Mouse (Mus musculus) embryonic fibroblast, embryonic 13.5 days (primary cell): Measurements from ENCODE around the gene Optc.

ENCODE experiments used
- CTCF ChIP-seq: IDR thresholded peaks from 2 replicates; pipeline ENCODE4 v1.5.1; 2011; ENCODE audit warnings: mild to moderate bottlenecking, control low read depth, low read length, moderate library complexity, borderline replicate concordance; ENCODE audit not compliant: insufficient read depth
- POLR2A ChIP-seq: IDR thresholded peaks from 2 replicates; pipeline ENCODE4 v1.6.1; 2011; ENCODE audit warnings: low read depth, mild to moderate bottlenecking, control low read depth, low read length, moderate library complexity

- TF ChIP-seq CTCF: no peak
- no peak for TF ChIP-seq POLR2A
Measured at GRCm38 (mm10) chr1:133913018-133913417, 5.2 kb upstream of the Optc start.
